Mouse (Mus musculus) limb, embryonic 13.5 days (tissue): ENCODE measurements around the gene Fbxl16. TPM values are rescaled to one million over a fixed set of nuclear protein-coding genes. Genes with fewer than 3 reads are reported as not detected.
A peak's percentile ranks its signal among the peaks of the same experiment; 100 is the strongest.

Experiments
- ATAC-seq: fragments of 200-750 bp; cut with Nextera tagmentation; 2 replicates; pipeline ENCODE4 v1.8.0; 2017; ENCODE audit warnings: low read depth, moderate number of reproducible peaks, moderate TSS enrichment; ENCODE audit not compliant: low FRiP score
- H3K27ac ChIP-seq: fragments of 300-500 bp; sonication (generic); 2 replicates; pipeline ENCODE4 v1.5.1; 2015; ENCODE audit warnings: inconsistent platforms, mild to moderate bottlenecking, moderate library complexity
- H3K27me3 ChIP-seq: fragments of 300-500 bp; sonication (generic); 2 replicates; pipeline ENCODE4 v1.6.1; 2015; ENCODE audit warnings: mild to moderate bottlenecking, inconsistent platforms
- H3K36me3 ChIP-seq: fragments of 300-500 bp; sonication (generic); 2 replicates; pipeline ENCODE4 v1.6.1; 2015; ENCODE audit warnings: inconsistent platforms, mild to moderate bottlenecking, moderate library complexity
- H3K4me1 ChIP-seq: fragments of 300-500 bp; sonication (generic); 2 replicates; pipeline ENCODE4 v1.6.1; 2015; ENCODE audit warnings: inconsistent platforms
- H3K4me2 ChIP-seq: fragments of 300-500 bp; sonication (generic); replicated peaks from 2 replicates; pipeline ENCODE4 v1.6.1; 2015; ENCODE audit warnings: inconsistent platforms, mild to moderate bottlenecking, moderate library complexity
- H3K4me3 ChIP-seq: fragments of 300-500 bp; sonication (generic); 2 replicates; pipeline ENCODE4 v1.5.1; 2015; ENCODE audit warnings: moderate library complexity, mild to moderate bottlenecking, inconsistent platforms
- H3K9ac ChIP-seq: fragments of 300-500 bp; sonication (generic); 2 replicates; pipeline ENCODE4 v1.6.1; 2015; ENCODE audit warnings: mild to moderate bottlenecking, inconsistent platforms
- H3K9me3 ChIP-seq: fragments of 300-500 bp; sonication (generic); 2 replicates; pipeline ENCODE4 v1.6.1; 2016; ENCODE audit warnings: inconsistent platforms
- WGBS: fragments of 180-500 bp; shearing (Covaris S2); methylation state at CpG from one replicate; pipeline ENCODE4 v1.1.7; 2015; 5-methylcytosine and 5-hydroxymethylcytosine counted together
- polyA plus RNA-seq: library from polyadenylated mRNA; unstranded; fragments of >200 nt; fragmentation: Nextera tagmentation; extraction: Ambion mirVana; gene quantifications from 2 replicates; pipeline ENCODE4 v1.2.1, GENCODE M21; 2015

Fbxl16 gene
- polyA plus RNA-seq, 1 experiment from 2014 or later, result 2.8 TPM

- H3K36me3 ChIP-seq, result peaks cover 52% of the 10 kb centered on the region
- WGBS, result 90% methylated on average over 14 of the region's 14 CpGs
- no peak overlapping the region for H3K27ac ChIP-seq
- H3K9me3 ChIP-seq, result no peaks in the 10 kb centered on the region
- peak overlapping the region; percentile 98 for H3K4me2 ChIP-seq
- no peak for ATAC-seq
- 0 out of 2 replicates have a peak overlapping the region, but pooled peaks have one; percentile 91 for H3K9ac ChIP-seq
- H3K27me3 ChIP-seq, result no peaks in the 10 kb centered on the region
- H3K4me3 ChIP-seq, result peak overlapping the region; percentile 88
- H3K4me1 ChIP-seq, result peaks cover 68% of the 10 kb centered on the region
Measured at GRCm38 (mm10) chr17:25830806-25831431, 22.0 kb downstream of the Fbxl16 start.

GRCm38 (mm10) chr17:25831451-25832281 lies 22.8 kb downstream of the Fbxl16 start:
- Histone ChIP-seq H3K9me3 (no peaks in the 10 kb centered on the region), H3K4me2 (peak overlapping the region; percentile 98), H3K27ac (peak overlapping the region; percentile 86; the same call in 1 of the 2 replicates), H3K9ac (peak overlapping the region; percentile 91), H3K4me3 (peak overlapping the region; percentile 88), H3K27me3 (no peaks in the 10 kb centered on the region), H3K4me1 (peaks cover 76% of the 10 kb centered on the region), H3K36me3 (peaks cover 45% of the 10 kb centered on the region)
- 61% methylated on average over 21 of the region's 21 CpGs for WGBS
- ATAC-seq, result no peak

- WGBS, result under 1% methylated on average over 77 of the region's 77 CpGs
- Histone ChIP-seq H3K4me2 (peak overlapping the region; percentile 98), H3K9ac (peak overlapping the region; percentile 91), H3K36me3 (peaks cover 38% of the 10 kb centered on the region), H3K4me3 (peak overlapping the region; percentile 88), H3K27me3 (no peaks in the 10 kb centered on the region), H3K9me3 (no peaks in the 10 kb centered on the region), H3K4me1 (peaks cover 79% of the 10 kb centered on the region), H3K27ac (peak overlapping the region; percentile 92)
- ATAC-seq, result peak; percentile 90
Measured at GRCm38 (mm10) chr17:25832436-25833290, 23.8 kb downstream of the Fbxl16 start.

- Histone ChIP-seq H3K36me3 (peaks cover 42% of the 10 kb centered on the region), H3K4me2 (peak within 1 kb of the TSS; percentile 98), H3K4me3 (peak within 1 kb of the TSS; percentile 88), H3K9ac (peak within 1 kb of the TSS; percentile 91), H3K27me3 (no peaks in the 10 kb centered on the region), H3K27ac (peak within 1 kb of the TSS; percentile 92), H3K4me1 (peaks cover 78% of the 10 kb centered on the region), H3K9me3 (no peaks in the 10 kb centered on the region)
- peak; percentile 60 for ATAC-seq
- 0% methylated on average over 24 of the region's 24 CpGs for WGBS
Measured at GRCm38 (mm10) chr17:25833291-25833663, 24.4 kb downstream of the Fbxl16 start, which contains the start of gene Stub1. Gene Stub1, minus strand, starts transcription at chr17:25833404.

GRCm38 (mm10) chr17:25833961-25834594 lies 25.2 kb downstream of the Fbxl16 start:
- peaks cover 47% of the 10 kb centered on the region for H3K36me3 ChIP-seq
- H3K4me1 ChIP-seq, result peaks cover 74% of the 10 kb centered on the region
- WGBS, result 41% methylated on average over 6 of the region's 6 CpGs

GRCm38 (mm10) chr17:25834595-25835222 lies 25.8 kb downstream of the Fbxl16 start:
- Histone ChIP-seq H3K4me2 (peak overlapping the region; percentile 98), H3K9me3 (no peaks in the 10 kb centered on the region), H3K4me1 (peaks cover 68% of the 10 kb centered on the region), H3K4me3 (peak overlapping the region; percentile 88), H3K27ac (no peak overlapping the region), H3K9ac (peak overlapping the region; percentile 75), H3K36me3 (peaks cover 54% of the 10 kb centered on the region), H3K27me3 (no peaks in the 10 kb centered on the region)
- 87% methylated on average over 12 of the region's 12 CpGs for WGBS
- ATAC-seq, result no peak

More at GRCm38 (mm10) chr17:25833961-25834594, 25.2 kb downstream of the Fbxl16 start:
- Histone ChIP-seq H3K9me3 (no peaks in the 10 kb centered on the region), H3K4me3 (peak overlapping the region; percentile 88), H3K27ac (peak overlapping the region; percentile 92), H3K4me2 (peak overlapping the region; percentile 98), H3K9ac (peak overlapping the region; percentile 75), H3K27me3 (no peaks in the 10 kb centered on the region)
- no peak for ATAC-seq

GRCm38 (mm10) chr17:25835301-25835700 lies 26.4 kb downstream of the Fbxl16 start:
- Histone ChIP-seq H3K4me2 (peak overlapping the region; percentile 98), H3K4me1 (peaks cover 62% of the 10 kb centered on the region), H3K36me3 (peaks cover 55% of the 10 kb centered on the region), H3K9me3 (no peaks in the 10 kb centered on the region), H3K9ac (peak overlapping the region; percentile 75; the same call in 1 of the 2 replicates), H3K4me3 (0 out of 2 replicates have a peak overlapping the region, but pooled peaks have one; percentile 88), H3K27ac (no peak overlapping the region), H3K27me3 (no peaks in the 10 kb centered on the region)
- no peak for ATAC-seq
- 93% methylated on average over 7 of the region's 7 CpGs for WGBS

GRCm38 (mm10) chr17:25835816-25836215 lies 26.9 kb downstream of the Fbxl16 start:
- Histone ChIP-seq H3K4me2 (peak overlapping the region; percentile 98; the same call in 1 of the 2 replicates), H3K36me3 (peaks cover 55% of the 10 kb centered on the region), H3K9me3 (no peaks in the 10 kb centered on the region), H3K27ac (no peak overlapping the region), H3K9ac (0 out of 2 replicates have a peak overlapping the region, but pooled peaks have one; percentile 68), H3K4me3 (peak overlapping the region; percentile 3; the same call in 1 of the 2 replicates), H3K4me1 (peaks cover 57% of the 10 kb centered on the region), H3K27me3 (no peaks in the 10 kb centered on the region)
- 93% methylated on average over 16 of the region's 16 CpGs for WGBS
- no peak for ATAC-seq

GRCm38 (mm10) chr17:25836397-25837075 lies 27.7 kb downstream of the Fbxl16 start:
- H3K4me3 ChIP-seq, result peak overlapping the region; percentile 42
- H3K36me3 ChIP-seq, result peaks cover 55% of the 10 kb centered on the region
- H3K9ac ChIP-seq, result peak overlapping the region; percentile 68
- H3K4me2 ChIP-seq, result peak overlapping the region; percentile 98
- ATAC-seq, result no peak
- H3K27ac ChIP-seq, result peak overlapping the region; percentile 33; the same call in 1 of the 2 replicates
- 24% methylated on average over 22 of the region's 23 CpGs for WGBS
- no peaks in the 10 kb centered on the region for H3K27me3 ChIP-seq
- peaks cover 50% of the 10 kb centered on the region for H3K4me1 ChIP-seq
- no peaks in the 10 kb centered on the region for H3K9me3 ChIP-seq

GRCm38 (mm10) chr17:25837076-25837410 lies 28.2 kb downstream of the Fbxl16 start, which contains the start of gene Rhbdl1:
Gene Rhbdl1, minus strand, starts transcription at chr17:25837295.
- H3K27ac ChIP-seq, result peak within 1 kb of the TSS; percentile 33; the same call in 1 of the 2 replicates
- peaks cover 56% of the 10 kb centered on the region for H3K36me3 ChIP-seq

More at GRCm38 (mm10) chr17:25837076-25837410, 28.2 kb downstream of the Fbxl16 start, which contains the start of gene Rhbdl1:
- H3K9me3 ChIP-seq, result no peaks in the 10 kb centered on the region
- no peak for ATAC-seq
- WGBS, result 3% methylated on average over 24 of the region's 29 CpGs
- peak within 1 kb of the TSS; percentile 68 for H3K9ac ChIP-seq
- peak within 1 kb of the TSS; percentile 42 for H3K4me3 ChIP-seq
- H3K27me3 ChIP-seq, result no peaks in the 10 kb centered on the region
- H3K4me1 ChIP-seq, result peaks cover 45% of the 10 kb centered on the region
- peak within 1 kb of the TSS; percentile 98 for H3K4me2 ChIP-seq
